Mouse (Mus musculus): ENCODE results near the gene Wnt3. TPM values are rescaled to one million over a fixed set of nuclear protein-coding genes. Genes with fewer than 3 reads are reported as not detected.
A peak's percentile ranks its signal among the peaks of the same experiment; 100 is the strongest.

The Wnt3 gene
- polyA plus RNA-seq, 1 experiment from 2014 or later = 9.8 TPM

- no peak overlapping the region for H3K4me2 ChIP-seq
- H3K4me1 ChIP-seq (replicated peaks) = 0 out of 2 replicates have a peak, but pooled peaks cover 5% of the 10 kb centered on the region
- H3K27ac ChIP-seq = no peak overlapping the region
- H3K4me3 ChIP-seq = no peak overlapping the region
- no peak overlapping the region for H3K9ac ChIP-seq
- no peaks in the 10 kb centered on the region for H3K36me3 ChIP-seq
- WGBS = 68% methylated on average over 9 of the region's 9 CpGs
- no peaks in the 10 kb centered on the region for H3K9me3 ChIP-seq
- ATAC-seq (ENCODE audit: low FRiP score) = no peak
- H3K27me3 ChIP-seq = peaks cover 7% of the 10 kb centered on the region
Measured at GRCm38 (mm10) chr11:103801128-103801527, 27.2 kb downstream of the Wnt3 start.

GRCm38 (mm10) chr11:103804126-103804525, 30.2 kb downstream of the Wnt3 start:
- Histone ChIP-seq H3K4me2 (no peak overlapping the region), H3K4me3 (no peak overlapping the region), H3K9ac (no peak overlapping the region), H3K27ac (no peak overlapping the region), H3K27me3 (no peaks in the 10 kb centered on the region), H3K9me3 (no peaks in the 10 kb centered on the region), H3K36me3 (no peaks in the 10 kb centered on the region), H3K4me1 (replicated peaks) (peaks cover 22% of the 10 kb centered on the region)
- 87% methylated on average over 11 of the region's 11 CpGs for WGBS
- no peak for ATAC-seq (ENCODE audit: low FRiP score)

GRCm38 (mm10) chr11:103804804-103805203, 30.9 kb downstream of the Wnt3 start:
- no peak overlapping the region for H3K4me3 ChIP-seq
- H3K4me1 ChIP-seq (replicated peaks) = peaks cover 28% of the 10 kb centered on the region
- no peak overlapping the region for H3K9ac ChIP-seq
- H3K36me3 ChIP-seq = no peaks in the 10 kb centered on the region
- H3K4me2 ChIP-seq = no peak overlapping the region
- no peaks in the 10 kb centered on the region for H3K27me3 ChIP-seq
- WGBS = 74% methylated on average over 4 of the region's 4 CpGs
- ATAC-seq (ENCODE audit: low FRiP score) = no peak
- H3K9me3 ChIP-seq = no peaks in the 10 kb centered on the region
- H3K27ac ChIP-seq = no peak overlapping the region

- peak; percentile 72 for ATAC-seq (ENCODE audit: low FRiP score)
- Histone ChIP-seq H3K9me3 (no peaks in the 10 kb centered on the region), H3K4me2 (peak overlapping the region; percentile 88), H3K36me3 (peaks cover 6% of the 10 kb centered on the region; the same call in 1 of the 2 replicates), H3K4me3 (peak overlapping the region; percentile 56), H3K27ac (peak overlapping the region; percentile 81), H3K9ac (peak overlapping the region; percentile 87), H3K27me3 (peaks cover 20% of the 10 kb centered on the region), H3K4me1 (replicated peaks) (peaks cover 38% of the 10 kb centered on the region)
- 25% methylated on average over 12 of the region's 12 CpGs for WGBS
Measured at GRCm38 (mm10) chr11:103807966-103808365, 34.0 kb downstream of the Wnt3 start.

- peaks cover 6% of the 10 kb centered on the region; the same call in 1 of the 2 replicates for H3K36me3 ChIP-seq
- ATAC-seq (ENCODE audit: low FRiP score) = no peak
- H3K27me3 ChIP-seq = peaks cover 28% of the 10 kb centered on the region
- peak overlapping the region; percentile 56 for H3K4me3 ChIP-seq
- H3K9me3 ChIP-seq = no peaks in the 10 kb centered on the region
- peak overlapping the region; percentile 88 for H3K4me2 ChIP-seq
- H3K27ac ChIP-seq = peak overlapping the region; percentile 88
- 3% methylated on average over 29 of the region's 29 CpGs for WGBS
- peaks cover 38% of the 10 kb centered on the region for H3K4me1 ChIP-seq (replicated peaks)
- H3K9ac ChIP-seq = peak overlapping the region; percentile 87
Measured at GRCm38 (mm10) chr11:103808771-103809610, 35.0 kb downstream of the Wnt3 start.

- Histone ChIP-seq H3K4me3 (peak overlapping the region; percentile 56), H3K9me3 (no peaks in the 10 kb centered on the region), H3K9ac (peak overlapping the region; percentile 87), H3K27me3 (peaks cover 28% of the 10 kb centered on the region), H3K4me2 (peak overlapping the region; percentile 88), H3K4me1 (replicated peaks) (peaks cover 40% of the 10 kb centered on the region), H3K36me3 (peaks cover 6% of the 10 kb centered on the region; the same call in 1 of the 2 replicates), H3K27ac (peak overlapping the region; percentile 88)
- under 1% methylated on average over 52 of the region's 107 CpGs for WGBS
- peak; percentile 34 for ATAC-seq (ENCODE audit: low FRiP score)
Measured at GRCm38 (mm10) chr11:103809611-103810598, 36.0 kb downstream of the Wnt3 start.

GRCm38 (mm10) chr11:103810631-103811030, 36.7 kb downstream of the Wnt3 start:
- Histone ChIP-seq H3K4me3 (peak overlapping the region; percentile 56), H3K9ac (peak overlapping the region; percentile 87), H3K27me3 (peaks cover 28% of the 10 kb centered on the region), H3K27ac (peak overlapping the region; percentile 88), H3K36me3 (peaks cover 6% of the 10 kb centered on the region; the same call in 1 of the 2 replicates), H3K4me1 (replicated peaks) (peaks cover 47% of the 10 kb centered on the region), H3K9me3 (no peaks in the 10 kb centered on the region), H3K4me2 (peak overlapping the region; percentile 88)
- 10% methylated on average over 12 of the region's 12 CpGs for WGBS
- 0 out of 2 replicates have a peak, but pooled peaks have one; percentile 4 for ATAC-seq (ENCODE audit: low FRiP score)

GRCm38 (mm10) chr11:103811246-103811645, 37.3 kb downstream of the Wnt3 start:
- Histone ChIP-seq H3K4me3 (0 out of 2 replicates have a peak overlapping the region, but pooled peaks have one; percentile 56), H3K4me1 (replicated peaks) (peaks cover 52% of the 10 kb centered on the region)

GRCm38 (mm10) chr11:103814808-103815207, 40.9 kb downstream of the Wnt3 start:
- H3K27ac ChIP-seq = no peak overlapping the region
- ATAC-seq (ENCODE audit: low FRiP score) = no peak
- peaks cover 28% of the 10 kb centered on the region for H3K27me3 ChIP-seq
- H3K9me3 ChIP-seq = no peaks in the 10 kb centered on the region
- H3K36me3 ChIP-seq = peaks cover 21% of the 10 kb centered on the region
- H3K9ac ChIP-seq = no peak overlapping the region
- H3K4me3 ChIP-seq = no peak overlapping the region
- H3K4me2 ChIP-seq = no peak overlapping the region
- whole genome bisulfite sequencing = 54% methylated on average over 3 of the region's 3 CpGs
- H3K4me1 ChIP-seq (replicated peaks) = peaks cover 29% of the 10 kb centered on the region

More at GRCm38 (mm10) chr11:103811246-103811645, 37.3 kb downstream of the Wnt3 start:
- Histone ChIP-seq H3K36me3 (peaks cover 6% of the 10 kb centered on the region; the same call in 1 of the 2 replicates), H3K27ac (no peak overlapping the region), H3K9me3 (no peaks in the 10 kb centered on the region), H3K9ac (peak overlapping the region; percentile 49; the same call in 1 of the 2 replicates), H3K27me3 (peaks cover 28% of the 10 kb centered on the region), H3K4me2 (peak overlapping the region; percentile 88)
- 40% methylated on average over 25 of the region's 25 CpGs for WGBS
- no peak for ATAC-seq (ENCODE audit: low FRiP score)

- ATAC-seq (ENCODE audit: low FRiP score) = no peak
- no peak overlapping the region for H3K27ac ChIP-seq
- H3K4me1 ChIP-seq (replicated peaks) = peaks cover 19% of the 10 kb centered on the region
- no peak overlapping the region for H3K4me2 ChIP-seq
- WGBS = 36% methylated on average over 13 of the region's 13 CpGs
- no peaks in the 10 kb centered on the region for H3K9me3 ChIP-seq
- peaks cover 29% of the 10 kb centered on the region for H3K36me3 ChIP-seq
- H3K27me3 ChIP-seq = peaks cover 25% of the 10 kb centered on the region
- H3K9ac ChIP-seq = no peak overlapping the region
- no peak overlapping the region for H3K4me3 ChIP-seq
Measured at GRCm38 (mm10) chr11:103815986-103816385, 42.0 kb downstream of the Wnt3 start.

GRCm38 (mm10) chr11:103816719-103817118, 42.8 kb downstream of the Wnt3 start:
- peaks cover 13% of the 10 kb centered on the region for H3K4me1 ChIP-seq (replicated peaks)
- ATAC-seq (ENCODE audit: low FRiP score) = no peak
- WGBS = 85% methylated on average over 8 of the region's 8 CpGs

GRCm38 (mm10) chr11:103827201-103827600, 53.3 kb downstream of the Wnt3 start:
- no peaks in the 10 kb centered on the region for H3K27me3 ChIP-seq
- H3K4me2 ChIP-seq = no peak overlapping the region
- H3K9me3 ChIP-seq = no peaks in the 10 kb centered on the region
- no peak for ATAC-seq (ENCODE audit: low FRiP score)
- no peak overlapping the region for H3K4me3 ChIP-seq
- no peak overlapping the region for H3K27ac ChIP-seq
- WGBS = 98% methylated on average over 6 of the region's 6 CpGs
- H3K4me1 ChIP-seq (replicated peaks) = no peaks in the 10 kb centered on the region
- H3K9ac ChIP-seq = no peak overlapping the region
- peaks cover 54% of the 10 kb centered on the region for H3K36me3 ChIP-seq

More at GRCm38 (mm10) chr11:103816719-103817118, 42.8 kb downstream of the Wnt3 start:
- Histone ChIP-seq H3K27me3 (peaks cover 18% of the 10 kb centered on the region), H3K9me3 (no peaks in the 10 kb centered on the region), H3K36me3 (peaks cover 35% of the 10 kb centered on the region), H3K9ac (no peak overlapping the region), H3K4me3 (no peak overlapping the region), H3K4me2 (no peak overlapping the region), H3K27ac (no peak overlapping the region)
